Mouse (Mus musculus) ovary, adult 18-20 months (tissue): ENCODE measurements around the gene Cxcr4.
A peak's percentile ranks its signal among the peaks of the same experiment; 100 is the strongest.

Experiments used
- DNase-seq: peaks from one replicate; pipeline ENCODE4 v3.0.0; 2022; ENCODE audit warnings: low spot score, mixed read lengths

Gene Cxcr4

DNA sequence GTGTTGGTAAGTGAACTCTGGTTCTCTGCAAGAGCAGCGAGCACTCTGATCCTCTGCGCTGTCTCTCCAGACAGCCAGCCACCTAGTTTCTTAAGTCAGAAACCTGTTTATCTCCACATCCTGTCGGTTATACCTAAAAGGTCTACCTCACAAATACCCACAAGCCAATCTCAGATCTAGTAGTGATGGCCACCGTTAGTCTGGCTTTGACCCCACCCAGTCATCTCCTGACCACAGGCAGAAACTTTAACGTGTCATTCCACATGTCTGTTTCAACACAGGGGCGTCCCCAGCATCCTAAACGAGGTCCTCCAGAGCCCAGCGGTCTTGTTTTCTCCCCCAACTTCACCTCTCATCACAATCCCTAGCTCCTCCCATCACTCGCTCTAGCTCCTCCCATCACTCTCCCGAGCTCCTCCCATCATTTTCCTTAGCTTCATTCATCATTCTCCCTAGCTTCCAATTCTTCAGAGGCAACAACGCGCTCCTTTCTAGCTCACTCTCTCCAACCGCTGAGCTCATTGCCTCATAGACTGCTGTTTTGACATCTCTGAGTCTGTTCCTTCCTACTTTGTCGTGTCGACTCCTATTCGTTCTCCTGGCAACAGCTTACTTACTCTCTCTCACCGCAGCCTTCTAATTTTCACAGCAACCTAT, 22.0 kb downstream of the Cxcr4 start:
- DNase-seq = no peak

GRCm38 (mm10) chr1:128567224-128568197, 24.6 kb downstream of the Cxcr4 start:
- no peak for DNase-seq

DNA sequence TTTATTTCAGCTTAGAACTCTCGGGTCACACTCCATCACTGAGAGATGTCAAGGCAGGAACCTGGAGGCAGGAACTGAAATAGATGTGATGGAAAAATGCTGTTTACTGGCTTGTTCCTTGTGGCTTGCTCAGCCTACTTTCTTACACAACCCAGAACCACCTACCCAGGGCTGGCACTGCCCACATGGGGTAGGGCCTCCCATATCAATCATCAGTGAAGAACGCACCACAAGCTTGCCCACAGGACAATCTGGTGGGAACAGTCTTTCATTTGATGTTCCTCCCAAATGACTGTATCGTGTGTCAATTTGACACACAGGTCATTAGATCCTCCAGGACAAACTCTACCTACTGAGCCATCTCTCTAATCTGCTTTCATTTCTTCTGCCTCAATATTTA, 28.2 kb downstream of the Cxcr4 start:
- no peak for DNase-seq

DNA sequence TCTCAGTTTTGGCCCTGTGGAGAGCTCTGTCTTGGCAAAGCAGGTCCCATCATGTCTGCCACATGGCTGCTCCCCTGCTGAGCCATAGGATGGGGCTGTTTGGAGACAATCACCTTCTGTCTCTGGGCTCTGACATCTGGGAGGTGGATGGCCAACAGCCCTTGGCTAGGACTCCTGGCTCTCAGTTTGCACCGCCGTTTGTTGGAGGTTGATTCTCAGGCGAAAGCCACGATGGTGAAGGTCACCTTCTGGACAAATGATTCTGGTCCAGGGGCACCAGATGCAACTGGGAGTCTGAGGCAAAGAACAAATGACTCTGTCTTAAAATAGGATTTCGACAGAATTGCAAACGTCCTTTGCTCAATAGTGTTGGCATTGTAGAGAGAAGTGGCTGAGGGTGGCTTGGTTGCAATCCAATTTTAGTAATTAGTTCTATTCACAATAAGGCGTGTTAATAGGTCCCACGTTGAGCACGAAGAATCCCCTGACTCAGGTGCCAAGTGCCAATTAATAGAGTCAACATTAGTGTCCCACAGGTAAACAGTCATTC, 30.7 kb downstream of the Cxcr4 start:
- DNase-seq = no peak

DNA sequence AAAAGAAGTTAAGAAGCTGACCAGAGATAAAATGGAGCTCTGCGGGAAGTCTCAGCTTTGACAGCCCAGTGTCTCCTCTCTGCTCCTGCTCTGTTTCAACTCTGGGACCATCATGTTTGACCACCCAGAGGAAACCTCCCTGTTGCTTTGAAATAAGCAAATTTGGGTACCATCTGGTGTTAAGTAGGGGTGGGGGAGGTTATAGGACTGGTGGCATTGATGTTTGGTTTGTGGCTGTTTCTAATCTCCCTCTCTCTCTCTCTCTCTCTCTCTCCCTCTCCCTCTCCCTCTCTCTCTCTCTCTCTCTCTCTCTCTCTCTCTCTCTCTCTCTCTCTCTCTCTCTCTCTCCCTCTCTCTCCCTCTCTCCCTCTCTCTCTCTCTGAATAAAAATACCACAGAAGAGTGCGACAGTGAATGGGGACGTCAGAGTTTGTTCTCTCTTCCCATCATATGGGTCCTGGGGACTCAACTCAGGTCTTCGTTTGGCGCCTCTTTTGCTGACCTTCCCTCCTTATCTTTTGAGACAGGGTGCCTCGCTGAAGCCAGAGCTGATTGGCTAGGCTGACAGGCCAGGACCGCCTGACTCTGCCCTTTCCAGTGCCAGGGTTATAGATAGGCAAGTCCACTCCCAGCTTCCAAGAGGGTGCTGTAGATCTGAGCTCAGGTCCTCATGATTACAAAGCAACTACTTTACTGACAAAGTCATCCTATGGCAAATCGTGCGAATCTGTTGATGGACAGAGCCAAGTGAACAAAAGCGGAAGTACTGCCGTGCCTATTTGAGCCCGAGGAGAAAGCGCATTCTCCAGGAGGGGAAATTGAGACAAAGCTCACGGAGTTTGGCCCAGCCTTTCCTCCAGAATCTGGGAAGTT, 31.4 kb downstream of the Cxcr4 start:
- no peak for DNase-seq

GRCm38 (mm10) chr1:128557953-128558352, 34.1 kb downstream of the Cxcr4 start:
- DNase-seq = no peak

DNA sequence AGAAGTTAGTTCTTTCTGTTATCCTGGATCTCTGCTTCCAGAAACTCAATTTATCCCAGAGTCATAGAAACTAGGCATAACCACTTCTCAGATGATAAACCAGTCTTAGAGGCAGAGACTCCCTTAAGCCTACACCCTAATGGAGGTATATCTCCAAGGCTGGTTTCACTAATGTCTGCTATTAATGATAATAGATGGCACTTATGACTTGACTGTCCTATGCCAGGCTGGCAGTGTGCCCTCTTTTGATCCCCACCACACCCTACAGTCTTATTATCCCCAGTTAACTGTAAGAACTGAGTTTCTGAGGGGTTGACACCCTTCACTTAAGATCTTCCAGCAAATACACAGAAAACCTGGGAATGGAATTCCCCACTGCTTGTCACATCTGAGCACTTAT, 39.5 kb downstream of the Cxcr4 start:
- no peak for DNase-seq

DNA sequence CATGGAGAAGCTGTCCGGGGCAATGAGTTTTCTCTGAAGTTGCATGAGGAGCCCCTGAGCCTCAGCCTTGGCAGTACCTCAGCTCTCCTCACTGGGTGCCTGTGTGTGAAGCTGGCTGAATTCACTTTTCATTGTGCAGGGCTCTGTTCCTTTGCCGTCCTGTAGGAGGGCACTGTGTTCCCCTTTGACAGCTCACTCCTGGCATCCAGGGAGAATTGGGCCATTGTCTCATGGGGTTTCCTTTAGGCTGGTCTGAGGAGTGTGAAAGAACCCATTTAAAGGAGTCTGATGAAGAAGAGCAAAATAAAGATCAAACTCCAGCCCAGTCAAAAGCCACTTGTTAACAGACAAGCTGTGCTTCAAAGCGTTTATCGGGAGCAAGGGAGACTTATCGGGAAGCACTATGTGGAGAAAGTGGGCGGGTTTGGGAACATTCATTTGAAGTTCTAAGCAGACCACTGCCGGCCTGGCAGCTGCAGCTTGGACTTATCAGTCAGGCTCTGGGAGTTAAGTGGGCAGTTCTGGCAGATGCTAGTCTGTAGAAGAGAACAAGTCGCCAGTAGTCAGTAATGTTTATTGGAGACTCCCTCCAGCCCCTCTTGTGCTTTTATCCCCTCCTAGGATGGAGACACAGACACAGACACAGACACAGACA, 40.2 kb downstream of the Cxcr4 start:
- DNase-seq = peak; percentile 19

DNA sequence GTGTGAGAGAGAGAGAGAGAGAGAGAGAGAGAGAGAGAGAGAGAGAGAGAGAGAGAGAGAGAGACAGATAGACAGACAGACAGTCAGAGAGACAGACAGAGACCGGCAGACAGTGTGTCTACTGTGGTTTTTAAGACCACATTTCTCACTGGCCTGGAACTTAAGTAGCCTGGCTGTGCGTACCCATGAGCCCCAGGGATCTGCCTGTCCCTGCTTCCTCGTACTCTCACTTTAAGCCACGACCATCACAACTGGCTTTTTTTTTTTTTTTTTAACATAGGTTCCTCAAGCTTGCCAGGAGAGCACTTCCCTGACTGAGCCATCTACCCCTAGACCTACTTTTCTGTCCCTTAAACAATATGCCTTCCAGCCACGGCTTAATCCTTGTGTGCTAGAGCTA, 42.7 kb downstream of the Cxcr4 start:
- DNase-seq = no peak

DNA sequence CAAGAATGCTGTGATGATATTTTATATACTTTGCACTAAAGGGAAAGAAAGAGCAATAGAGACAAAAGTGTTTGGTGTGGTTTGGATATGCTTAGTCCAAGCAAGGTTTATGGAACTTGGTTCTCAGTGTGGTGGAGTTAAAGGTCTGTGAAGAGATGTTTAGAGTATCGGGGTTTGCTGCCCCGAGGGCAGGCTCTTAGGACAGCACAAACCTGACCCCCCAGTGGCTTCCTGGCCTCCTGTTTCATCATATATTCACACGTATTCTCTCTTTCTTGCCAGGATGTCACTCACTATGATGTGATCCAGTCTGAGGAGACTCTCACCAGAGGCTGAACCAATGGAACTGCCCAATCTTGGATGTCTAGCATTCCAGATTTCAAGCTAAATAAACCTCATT, 43.1 kb downstream of the Cxcr4 start:
- DNase-seq = no peak

- DNase-seq = no peak
These were observed 43.7 kb downstream of the Cxcr4 start for GRCm38 (mm10) chr1:128548220-128548998.

DNA sequence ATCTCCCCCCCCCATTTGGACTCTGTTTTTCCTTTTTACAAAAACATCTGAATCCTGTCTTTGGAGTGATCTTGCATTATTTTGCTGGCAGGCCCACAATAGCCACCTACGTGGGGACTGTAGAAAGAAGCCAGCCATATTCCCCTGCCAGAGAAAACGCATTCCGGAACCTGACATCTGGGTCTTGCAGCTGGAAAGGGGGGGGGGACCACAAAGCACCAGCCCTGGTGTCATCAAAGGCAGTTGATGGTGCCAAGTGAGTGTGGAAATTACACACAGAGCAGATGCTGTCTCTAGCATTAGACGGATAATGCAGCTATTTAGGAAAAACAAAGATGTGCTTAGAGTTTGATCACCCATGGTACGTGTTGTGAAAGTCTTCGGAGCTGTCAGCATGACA, 46.4 kb downstream of the Cxcr4 start:
- DNase-seq = no peak

DNA sequence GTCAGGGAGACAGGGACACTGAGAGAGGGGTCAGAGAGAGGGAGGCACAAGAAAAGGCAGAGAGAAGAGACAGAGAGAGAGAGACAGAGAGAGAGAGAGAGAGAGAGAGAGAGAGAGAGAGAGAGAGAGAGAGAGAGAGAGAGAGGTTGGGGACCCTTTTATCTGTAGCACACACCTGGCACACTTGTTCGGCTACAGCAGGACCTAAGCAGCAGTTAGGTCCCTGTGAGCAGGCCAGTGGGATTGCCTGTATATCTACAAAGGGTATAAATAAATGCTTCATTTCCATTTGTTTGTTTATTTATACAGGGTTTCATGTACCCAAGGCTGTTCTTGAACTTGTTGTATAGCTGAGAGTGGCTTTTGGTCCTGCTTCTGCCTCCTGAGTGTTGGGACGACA, 49.0 kb downstream of the Cxcr4 start:
- DNase-seq = no peak

- no peak for DNase-seq
These were observed 49.5 kb downstream of the Cxcr4 start for GRCm38 (mm10) chr1:128542555-128542954.

DNA sequence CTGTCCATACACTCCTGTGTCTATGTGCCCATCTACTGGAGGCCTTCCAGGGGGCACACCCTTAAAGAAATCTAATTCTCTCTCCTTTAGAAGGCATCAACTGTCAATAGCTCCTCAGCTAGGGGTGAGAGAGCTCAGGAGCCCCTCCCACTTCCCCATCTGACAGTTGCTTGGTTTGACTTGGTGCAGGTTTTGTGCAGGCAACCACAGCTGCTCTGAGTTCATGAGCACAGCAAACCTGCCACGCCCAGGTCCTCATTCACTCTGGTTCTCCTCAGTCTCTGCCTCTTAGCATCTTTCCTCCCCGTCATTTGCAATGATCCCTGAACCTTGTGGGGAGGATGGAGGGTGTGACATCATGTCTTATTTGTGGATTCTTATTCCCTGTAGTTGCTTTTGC, 51.9 kb downstream of the Cxcr4 start:
- no peak for DNase-seq

DNA sequence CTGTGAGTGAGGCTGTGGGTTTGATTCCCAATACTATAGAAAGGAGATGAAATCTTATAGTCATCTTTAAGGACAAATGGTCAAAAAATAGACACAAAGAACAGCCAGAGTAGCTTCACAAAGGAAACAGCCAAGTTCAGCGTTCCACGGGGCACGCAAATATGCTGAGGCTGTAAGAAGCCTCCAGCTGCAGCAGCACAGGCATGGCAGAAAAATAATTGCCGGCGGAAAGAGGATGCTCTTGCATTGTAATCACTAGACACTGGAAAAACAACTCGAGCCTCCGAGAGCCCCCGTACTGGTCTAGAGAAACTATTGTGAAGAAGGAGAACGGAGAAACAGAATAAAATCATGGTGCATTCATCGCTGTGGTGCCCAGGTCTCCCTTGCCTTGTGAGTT, 52.5 kb downstream of the Cxcr4 start:
- DNase-seq = no peak
